Comparison of ENCODE assay signal across 11 mouse cellular contexts in genomic region chr1:132853312-132853711, GRCm38 (mm10). TPM values are rescaled to one million over a fixed set of nuclear protein-coding genes. Genes with fewer than 3 reads are reported as not detected.
A peak's percentile ranks its signal among the peaks of the same experiment; 100 is the strongest.
DNase-seq lines count a peak whose midpoint lies in the region; ATAC-seq and TF ChIP-seq lines count a peak whose summit lies in the region.
"Had no signal": no experiment of that assay in that cellular context is flagged by ENCODE, and none has a peak within 500 bp of the region (broad histone marks: within the 10 kb centered on the region; RNA-seq: fewer than 3 reads in every experiment).

No protein-coding gene starts in this region.

- H3K4me1 ChIP-seq in hindbrain, postnatal 0 days (ENCODE audit: insufficient read depth, low read length): peaks cover 9% of the 10 kb centered on the region
- peaks cover 8% of the 10 kb centered on the region; the same call in 1 of the 2 replicates for H3K4me1 ChIP-seq in hindbrain, embryonic 12.5 days
- H3K4me1 ChIP-seq in forebrain, embryonic 16.5 days (replicated peaks; ENCODE audit: control insufficient read depth, insufficient read depth, low read length): peaks cover 19% of the 10 kb centered on the region
- peaks cover 58% of the 10 kb centered on the region for H3K4me1 ChIP-seq in heart, embryonic 13.5 days
- H3K4me1 ChIP-seq in midbrain, postnatal 0 days (ENCODE audit: insufficient read depth, low read length): peaks cover 12% of the 10 kb centered on the region; the same call in 1 of the 2 replicates

- H3K27ac ChIP-seq in hindbrain, postnatal 0 days: no peak overlapping the region
- H3K27ac ChIP-seq in hindbrain, embryonic 12.5 days: no peak overlapping the region
- no peak overlapping the region for H3K27ac ChIP-seq in forebrain, embryonic 16.5 days (ENCODE audit: low read length)
- peak overlapping the region; percentile 88 for H3K27ac ChIP-seq in heart, embryonic 13.5 days (replicated peaks)
- H3K27ac ChIP-seq in midbrain, postnatal 0 days (ENCODE audit: low read depth, low read length): no peak overlapping the region
- H3K27ac ChIP-seq: limb, embryonic 12.5 days had no signal

- TF ChIP-seq CTCF in hindbrain, postnatal 0 days (IDR thresholded peaks at IDR 0.05; ENCODE audit: low read depth): no peak
- TF ChIP-seq CTCF in midbrain, postnatal 0 days (IDR thresholded peaks at IDR 0.05): no peak

- no peak overlapping the region for H3K4me2 ChIP-seq in hindbrain, postnatal 0 days (ENCODE audit: low read depth, low read length)
- H3K4me2 ChIP-seq in hindbrain, embryonic 12.5 days (replicated peaks): no peak overlapping the region
- H3K4me2 ChIP-seq in forebrain, embryonic 16.5 days (ENCODE audit: low read length): no peak overlapping the region
- H3K4me2 ChIP-seq in heart, embryonic 13.5 days: peak overlapping the region; percentile 46
- no peak overlapping the region for H3K4me2 ChIP-seq in midbrain, postnatal 0 days (ENCODE audit: low read depth, low read length, poor library complexity, severe bottlenecking)
- H3K4me2 ChIP-seq: limb, embryonic 12.5 days had no signal

- WGBS in hindbrain, postnatal 0 days: 30% methylated on average over 8 of the region's 8 CpGs
- 35% methylated on average over 8 of the region's 8 CpGs for WGBS in hindbrain, embryonic 12.5 days
- 33% methylated on average over 8 of the region's 8 CpGs for WGBS in forebrain, embryonic 16.5 days
- WGBS in heart, embryonic 13.5 days: 13% methylated on average over 8 of the region's 8 CpGs
- 31% methylated on average over 8 of the region's 8 CpGs for WGBS in midbrain, postnatal 0 days

- ATAC-seq in hindbrain, postnatal 0 days: peak; percentile 72; the same call in 1 of the 2 replicates
- no peak for ATAC-seq in hindbrain, embryonic 12.5 days (ENCODE audit: low FRiP score)
- ATAC-seq in forebrain, embryonic 16.5 days: peak; percentile 87
- ATAC-seq in heart, embryonic 13.5 days (ENCODE audit: extremely low read depth, insufficient number of reproducible peaks, low FRiP score, low TSS enrichment): peak; percentile 73; the same call in 1 of the 2 replicates
- no peak for ATAC-seq in midbrain, postnatal 0 days (ENCODE audit: low FRiP score)
- ATAC-seq in monocyte, adult 5-6 weeks (replicated peaks; ENCODE audit: insufficient number of reproducible peaks, low FRiP score, low TSS enrichment, poor library complexity, severe bottlenecking): no peak
- ATAC-seq: intestine, postnatal 0 days had no signal

- no peaks in the 10 kb centered on the region for H3K27me3 ChIP-seq in hindbrain, postnatal 0 days (ENCODE audit: insufficient read depth, low read length)
- no peaks in the 10 kb centered on the region for H3K27me3 ChIP-seq in hindbrain, embryonic 12.5 days
- H3K27me3 ChIP-seq in forebrain, embryonic 16.5 days (replicated peaks; ENCODE audit: control insufficient read depth, insufficient read depth, low read length): no peaks in the 10 kb centered on the region
- no peaks in the 10 kb centered on the region for H3K27me3 ChIP-seq in heart, embryonic 13.5 days (replicated peaks)
- H3K27me3 ChIP-seq in midbrain, postnatal 0 days (ENCODE audit: insufficient read depth, low read length): no peaks in the 10 kb centered on the region

- 0 out of 2 replicates have a peak, but pooled peaks cover 2% of the 10 kb centered on the region for H3K9me3 ChIP-seq in hindbrain, postnatal 0 days (ENCODE audit: low read length)
- 0 out of 2 replicates have a peak, but pooled peaks cover 3% of the 10 kb centered on the region for H3K9me3 ChIP-seq in hindbrain, embryonic 12.5 days (replicated peaks)
- H3K9me3 ChIP-seq in forebrain, embryonic 16.5 days (ENCODE audit: control insufficient read depth, low read length): no peaks in the 10 kb centered on the region
- peaks cover 4% of the 10 kb centered on the region; the same call in 1 of the 2 replicates for H3K9me3 ChIP-seq in heart, embryonic 13.5 days
- 0 out of 2 replicates have a peak, but pooled peaks cover 4% of the 10 kb centered on the region for H3K9me3 ChIP-seq in midbrain, postnatal 0 days (ENCODE audit: low read length)

- no peak overlapping the region for H3K4me3 ChIP-seq in hindbrain, postnatal 0 days (ENCODE audit: low read length)
- H3K4me3 ChIP-seq in hindbrain, embryonic 12.5 days: no peak overlapping the region
- H3K4me3 ChIP-seq in forebrain, embryonic 16.5 days (replicated peaks; ENCODE audit: low read length): no peak overlapping the region
- H3K4me3 ChIP-seq in heart, embryonic 13.5 days: no peak overlapping the region
- H3K4me3 ChIP-seq in midbrain, postnatal 0 days (ENCODE audit: low read depth, low read length): no peak overlapping the region
- H3K4me3 ChIP-seq: limb, embryonic 12.5 days had no signal

- H3K9ac ChIP-seq in hindbrain, postnatal 0 days (replicated peaks; ENCODE audit: low read length): no peak overlapping the region
- no peak overlapping the region for H3K9ac ChIP-seq in hindbrain, embryonic 12.5 days
- H3K9ac ChIP-seq in forebrain, embryonic 16.5 days (replicated peaks; ENCODE audit: low read depth, low read length): no peak overlapping the region
- H3K9ac ChIP-seq in heart, embryonic 13.5 days: peak overlapping the region; percentile 47; the same call in 1 of the 2 replicates
- no peak overlapping the region for H3K9ac ChIP-seq in midbrain, postnatal 0 days (replicated peaks; ENCODE audit: low read length, poor library complexity, severe bottlenecking)
- H3K9ac ChIP-seq: limb, embryonic 12.5 days had no signal

- DNase-seq in hindbrain, postnatal 0 days (ENCODE audit: low spot score): peak; percentile 39
- peak; percentile 34 for DNase-seq in midbrain, postnatal 0 days (ENCODE audit: low spot score)
- no peak for DNase-seq in urinary bladder, postnatal 25 days (ENCODE audit: low spot score)
- no peak for DNase-seq in thymus, postnatal 4 days

- H3K36me3 ChIP-seq in hindbrain, postnatal 0 days (ENCODE audit: insufficient read depth, low read length): no peaks in the 10 kb centered on the region
- H3K36me3 ChIP-seq in hindbrain, embryonic 12.5 days: no peaks in the 10 kb centered on the region
- no peaks in the 10 kb centered on the region for H3K36me3 ChIP-seq in forebrain, embryonic 16.5 days (ENCODE audit: control insufficient read depth, insufficient read depth)
- H3K36me3 ChIP-seq in heart, embryonic 13.5 days: no peaks in the 10 kb centered on the region
- H3K36me3 ChIP-seq in midbrain, postnatal 0 days (ENCODE audit: insufficient read depth, low read length): no peaks in the 10 kb centered on the region
- H3K36me3 ChIP-seq: limb, embryonic 12.5 days had no signal

RNA-seq across cellular contexts. Expression of gene Lrrn2, which starts 26.8 kb away (rescaled TPM):
- 48.3 and 51.0 TPM in 2 replicates for total RNA-seq in hindbrain, postnatal 0 days (2014; rRNA removed)
- polyA plus RNA-seq in hindbrain, postnatal 0 days (2015; fragmentation: Nextera tagmentation; extraction: Ambion mirVana): 60.0 and 64.7 TPM in 2 replicates
- polyA plus RNA-seq in hindbrain, embryonic 12.5 days (2016; fragmentation: Nextera tagmentation; extraction: Ambion mirVana): 17.0 and 18.8 TPM in 2 replicates
- 48.6 and 53.8 TPM in 2 replicates for polyA plus RNA-seq in forebrain, embryonic 16.5 days (2015; fragmentation: Nextera tagmentation; extraction: Ambion mirVana)
- polyA plus RNA-seq in heart, embryonic 13.5 days (2015; fragmentation: Nextera tagmentation; extraction: Ambion mirVana): 8.2 and 8.7 TPM in 2 replicates
- 44.6 and 48.9 TPM in 2 replicates for total RNA-seq in midbrain, postnatal 0 days (2014; rRNA removed)
- 74.4 and 76.6 TPM in 2 replicates for polyA plus RNA-seq in midbrain, postnatal 0 days (2015; fragmentation: Nextera tagmentation; extraction: Ambion mirVana)
- not detected in 3 replicates for total RNA-seq in monocyte, adult 5-6 weeks (2017)
- total RNA-seq: neutrophil, adult 5-6 weeks had no signal

Comparison
In these comparisons a context has a peak if more than half of its experiments do, and no peak if none do; other contexts are left out.
1. ATAC-seq: peak in hindbrain, postnatal 0 days (single experiment), forebrain, embryonic 16.5 days (single experiment) and heart, embryonic 13.5 days (single experiment); none in hindbrain, embryonic 12.5 days (single experiment), midbrain, postnatal 0 days (single experiment) and monocyte, adult 5-6 weeks (single experiment).
2. DNase-seq: peak in hindbrain, postnatal 0 days (single experiment) and midbrain, postnatal 0 days (single experiment); none in urinary bladder, postnatal 25 days (single experiment) and thymus, postnatal 4 days (single experiment).